Mouse (Mus musculus): ENCODE measurements at regions not wholly inside any gene's neighbourhood (a gene's known extent, or its start where the extent isn't known, plus 50 kb on each side); places are given as distances from the start of the nearest gene placed in this dataset.

GRCm38 (mm10) chr13:70292713-70293112, 344.7 kb downstream of the Ice1 start:
- TF ChIP-seq CTCF (conservative IDR thresholded peaks at IDR 0.05; ENCODE audit: low read length), result no peak
- TF ChIP-seq NANOG (IDR thresholded peaks at IDR 0.05; ENCODE audit: borderline replicate concordance, low read length), result no peak
- TF ChIP-seq POU5F1 (IDR thresholded peaks at IDR 0.05; ENCODE audit: borderline replicate concordance, low read length), result no peak

Measured in E14TG2a.4 (cell line).